In the genomic region with DNA sequence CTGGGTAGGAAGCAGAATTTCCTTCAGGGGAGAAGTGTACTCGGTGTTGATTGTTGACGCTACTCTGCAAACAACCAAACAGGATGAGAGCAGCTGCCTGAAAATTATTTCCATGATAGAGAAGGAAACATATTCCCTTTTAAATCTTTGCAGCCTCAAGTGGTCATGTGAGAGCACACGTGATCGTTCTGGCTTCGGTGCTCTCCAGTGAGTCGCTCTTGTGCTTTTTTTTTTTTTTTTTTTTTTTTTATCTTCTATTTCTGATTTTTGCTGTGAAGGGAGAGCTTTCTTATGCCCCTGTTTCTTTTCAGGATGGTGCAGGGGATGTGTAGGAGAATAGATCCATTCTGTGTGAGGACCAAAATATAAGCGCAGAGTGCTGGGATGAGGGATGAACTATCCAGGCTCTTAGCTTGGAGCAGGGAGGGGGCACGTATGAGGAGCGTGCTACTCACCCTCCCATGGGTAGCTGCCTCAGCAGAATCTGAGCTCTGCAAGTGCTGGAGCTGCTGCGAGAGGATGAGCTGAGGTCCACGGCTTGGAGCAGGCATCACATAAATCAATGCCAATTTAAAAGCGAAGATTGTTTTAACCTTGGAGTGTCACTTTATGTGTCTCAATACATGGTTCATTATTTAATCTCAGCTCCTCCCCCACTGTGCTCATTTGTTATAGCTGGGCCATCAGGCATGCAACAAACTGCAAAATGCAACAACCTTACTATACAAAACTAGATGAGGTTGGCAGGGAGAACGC, we compare ENCODE assay signal across 13 mouse cellular contexts.
DNase-seq lines count a peak whose midpoint lies in the region; ATAC-seq lines count a peak whose summit lies in the region.
"Had no signal": no experiment of that assay in that cellular context is flagged by ENCODE, and none has a peak within 500 bp of the region (broad histone marks: within the 10 kb centered on the region; RNA-seq: fewer than 3 reads in every experiment).

No protein-coding gene starts in this region.

- no peaks in the 10 kb centered on the region for H3K36me3 ChIP-seq in hindbrain, embryonic 12.5 days
- H3K36me3 ChIP-seq in neural tube, embryonic 15.5 days, result no peaks in the 10 kb centered on the region
- H3K36me3 ChIP-seq: embryonic facial prominence, embryonic 15.5 days; limb, embryonic 15.5 days; lung, embryonic 15.5 days had no signal

- H3K9me3 ChIP-seq in hindbrain, embryonic 12.5 days (replicated peaks), result no peaks in the 10 kb centered on the region
- no peaks in the 10 kb centered on the region for H3K9me3 ChIP-seq in neural tube, embryonic 15.5 days (replicated peaks)
- H3K9me3 ChIP-seq: embryonic facial prominence, embryonic 15.5 days; limb, embryonic 15.5 days; lung, embryonic 15.5 days had no signal

- no peak overlapping the region for H3K4me3 ChIP-seq in hindbrain, embryonic 12.5 days
- H3K4me3 ChIP-seq in neural tube, embryonic 15.5 days (replicated peaks), result 0 out of 2 replicates have a peak overlapping the region, but pooled peaks have one; percentile 12
- H3K4me3 ChIP-seq: embryonic facial prominence, embryonic 15.5 days; limb, embryonic 15.5 days; lung, embryonic 15.5 days had no signal

- 0 out of 2 replicates have a peak overlapping the region, but pooled peaks have one; percentile 3 for H3K4me2 ChIP-seq in hindbrain, embryonic 12.5 days (replicated peaks)
- H3K4me2 ChIP-seq in neural tube, embryonic 15.5 days, result peak overlapping the region; percentile 41
- H3K4me2 ChIP-seq: embryonic facial prominence, embryonic 15.5 days; limb, embryonic 15.5 days; lung, embryonic 15.5 days had no signal

- DNase-seq in layer of hippocampus, adult 9-11 months, result peak; percentile 31
- no peak for DNase-seq in layer of hippocampus, adult 8-10 months (ENCODE audit: low spot score in 2 of 2)
- peak; percentile 24 to 35 for DNase-seq in left cerebral cortex, postnatal 14 days (ENCODE audit: low spot score in 2 of 2)
- DNase-seq in Muller cell, postnatal 12 days (ENCODE audit: inconsistent ontology term), result no peak
- DNase-seq in adrenal gland, postnatal 4 days (ENCODE audit: low spot score in 2 of 2), result no peak
- DNase-seq: cerebellum, postnatal 10 days; kidney, postnatal 10 days; thymus, adult 18-20 months had no signal

- no peaks in the 10 kb centered on the region for H3K4me1 ChIP-seq in hindbrain, embryonic 12.5 days
- 0 out of 2 replicates have a peak, but pooled peaks cover 5% of the 10 kb centered on the region for H3K4me1 ChIP-seq in neural tube, embryonic 15.5 days
- H3K4me1 ChIP-seq: embryonic facial prominence, embryonic 15.5 days; limb, embryonic 15.5 days; lung, embryonic 15.5 days had no signal

- no peak overlapping the region for H3K27ac ChIP-seq in hindbrain, embryonic 12.5 days
- 0 out of 2 replicates have a peak overlapping the region, but pooled peaks have one; percentile 28 for H3K27ac ChIP-seq in neural tube, embryonic 15.5 days (replicated peaks)
- H3K27ac ChIP-seq: embryonic facial prominence, embryonic 15.5 days; limb, embryonic 15.5 days; lung, embryonic 15.5 days had no signal

- no peaks in the 10 kb centered on the region for H3K27me3 ChIP-seq in hindbrain, embryonic 12.5 days
- no peaks in the 10 kb centered on the region for H3K27me3 ChIP-seq in neural tube, embryonic 15.5 days (replicated peaks)
- H3K27me3 ChIP-seq: embryonic facial prominence, embryonic 15.5 days; limb, embryonic 15.5 days; lung, embryonic 15.5 days had no signal

- intact Hi-C loops in left cerebral cortex, postnatal 14 days (cut with DNase I), result no loop called here

- peak; percentile 83 for ATAC-seq in hindbrain, embryonic 12.5 days (ENCODE audit: low FRiP score)
- ATAC-seq in neural tube, embryonic 15.5 days (ENCODE audit: low FRiP score), result peak; percentile 94

- WGBS in hindbrain, embryonic 12.5 days, result 73% methylated on average over 13 of the region's 13 CpGs
- 55% methylated on average over 13 of the region's 13 CpGs for WGBS in neural tube, embryonic 15.5 days

- no peak overlapping the region for H3K9ac ChIP-seq in hindbrain, embryonic 12.5 days
- H3K9ac ChIP-seq in neural tube, embryonic 15.5 days (replicated peaks), result no peak overlapping the region
- H3K9ac ChIP-seq: embryonic facial prominence, embryonic 15.5 days; limb, embryonic 15.5 days; lung, embryonic 15.5 days had no signal

Comparison
In these comparisons a context has a peak if more than half of its experiments do, and no peak if none do; other contexts are left out.
1. DNase-seq: peak in layer of hippocampus, adult 9-11 months (single experiment) and left cerebral cortex, postnatal 14 days (2 of 2); none in layer of hippocampus, adult 8-10 months (0 of 2), Muller cell, postnatal 12 days (single experiment) and adrenal gland, postnatal 4 days (0 of 2).